Mouse (Mus musculus) small intestine, adult 2 months (tissue): ENCODE results near the gene Ugt1a7c.

Experiments used
- CTCF ChIP-seq: fragments of 200-500 bp; IDR thresholded peaks from 2 replicates; pipeline ENCODE4 v1.5.1; 2012; ENCODE audit warnings: low read depth, mild to moderate bottlenecking, control low read depth, inconsistent platforms, low read length, moderate library complexity, mixed read lengths; ENCODE audit not compliant: insufficient replicate concordance, insufficient read length; ENCODE audit errors: extremely low read depth
- POLR2A ChIP-seq: fragments of 200-500 bp; IDR thresholded peaks from 2 replicates; pipeline ENCODE4 v1.6.1; 2012; ENCODE audit warnings: low read depth, mild to moderate bottlenecking, control low read depth, inconsistent platforms, low read length, moderate library complexity

DNA sequence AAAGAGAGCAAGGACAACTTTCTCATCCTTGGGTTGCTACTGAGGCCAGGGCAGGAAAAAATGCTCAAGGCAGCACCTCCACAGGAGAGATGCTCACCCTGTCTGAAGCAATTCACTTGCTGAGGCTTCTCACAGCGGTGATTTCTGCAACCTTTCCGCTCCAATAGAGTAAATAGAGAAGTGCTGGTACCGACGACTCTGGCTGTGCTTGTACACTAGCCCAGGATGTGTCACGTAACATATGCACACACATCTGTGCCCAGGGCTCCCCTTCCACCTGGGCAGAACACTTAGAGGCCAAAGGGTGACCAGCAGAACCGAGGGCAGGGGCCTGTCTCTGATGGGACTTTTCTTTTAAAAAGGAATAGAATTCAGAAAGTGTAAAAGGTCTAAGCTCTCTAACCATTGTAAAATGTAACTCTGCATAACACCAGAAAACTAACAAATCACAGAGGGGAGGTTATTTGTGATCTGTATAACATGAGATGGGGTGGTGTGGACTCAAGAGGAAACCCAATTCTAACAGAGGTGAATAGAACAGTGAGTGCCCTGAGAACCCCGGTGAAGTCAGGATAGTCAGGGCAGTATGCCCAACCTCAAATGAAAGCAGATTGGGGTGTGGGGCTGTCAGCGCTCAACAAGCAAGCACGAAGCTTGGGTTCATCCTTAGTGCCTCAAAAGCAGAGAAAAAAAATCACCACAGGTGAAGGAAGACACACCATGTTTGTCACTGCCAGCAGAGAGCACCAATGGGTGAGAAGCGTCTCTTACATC is 165.9 kb downstream of the Ugt1a7c start:
- TF ChIP-seq CTCF = no peak
- TF ChIP-seq POLR2A = no peak
